ENCODE assay signal across 22 mouse cellular contexts in genomic region chr4:145559505-145560099, GRCm38 (mm10). TPM values are rescaled to one million over a fixed set of nuclear protein-coding genes. Genes with fewer than 3 reads are reported as not detected.
A peak's percentile ranks its signal among the peaks of the same experiment; 100 is the strongest.
DNase-seq lines count a peak whose midpoint lies in the region; ATAC-seq and TF ChIP-seq lines count a peak whose summit lies in the region.
"Had no signal": no experiment of that assay in that cellular context is flagged by ENCODE, and none has a peak within 500 bp of the region (broad histone marks: within the 10 kb centered on the region; RNA-seq: fewer than 3 reads in every experiment).

No protein-coding gene starts in this region.

- 39% methylated on average over 3 of the region's 3 CpGs for WGBS in forebrain, embryonic 12.5 days
- 40% methylated on average over 3 of the region's 3 CpGs for WGBS in forebrain, postnatal 0 days
- 33% methylated on average over 3 of the region's 3 CpGs for WGBS in lung, embryonic 15.5 days

- no peak overlapping the region for H3K4me2 ChIP-seq in forebrain, embryonic 12.5 days
- H3K4me2 ChIP-seq in forebrain, postnatal 0 days (ENCODE audit: low read depth): no peak overlapping the region
- H3K4me2 ChIP-seq in lung, embryonic 15.5 days: no peak overlapping the region
- H3K4me2 ChIP-seq: embryonic facial prominence, embryonic 15.5 days; forebrain, embryonic 15.5 days; heart, embryonic 12.5 days; hindbrain, embryonic 15.5 days had no signal

- H3K36me3 ChIP-seq in forebrain, embryonic 12.5 days (replicated peaks): no peaks in the 10 kb centered on the region
- no peaks in the 10 kb centered on the region for H3K36me3 ChIP-seq in forebrain, postnatal 0 days (ENCODE audit: insufficient read depth)
- H3K36me3 ChIP-seq in lung, embryonic 15.5 days: no peaks in the 10 kb centered on the region
- H3K36me3 ChIP-seq: embryonic facial prominence, embryonic 15.5 days; forebrain, embryonic 15.5 days; heart, embryonic 12.5 days; hindbrain, embryonic 15.5 days had no signal

- peaks cover 55% of the 10 kb centered on the region for H3K9me3 ChIP-seq in forebrain, embryonic 12.5 days
- peaks cover 47% of the 10 kb centered on the region for H3K9me3 ChIP-seq in forebrain, postnatal 0 days (ENCODE audit: low read length)
- H3K9me3 ChIP-seq in lung, embryonic 15.5 days: peaks cover 11% of the 10 kb centered on the region

- DNase-seq in forebrain, postnatal 0 days: no peak
- no peak for DNase-seq in lung, postnatal 4 days
- DNase-seq in embryo, embryonic 10.5 days (ENCODE audit: low spot score): no peak
- DNase-seq: adrenal gland, postnatal 14 days; cerebellum, adult 11-12 months; cerebellum, adult 9-10 months; cerebellum, postnatal 25 days; gastrocnemius, postnatal 14 days; heart, postnatal 36 days had no signal

- H3K4me1 ChIP-seq in forebrain, embryonic 12.5 days: no peaks in the 10 kb centered on the region
- H3K4me1 ChIP-seq in forebrain, postnatal 0 days (ENCODE audit: insufficient read depth): no peaks in the 10 kb centered on the region
- H3K4me1 ChIP-seq in lung, embryonic 15.5 days: no peaks in the 10 kb centered on the region
- H3K4me1 ChIP-seq: embryonic facial prominence, embryonic 15.5 days; forebrain, embryonic 15.5 days; heart, embryonic 12.5 days; hindbrain, embryonic 15.5 days had no signal

- H3K9ac ChIP-seq in forebrain, embryonic 12.5 days: no peak overlapping the region
- no peak overlapping the region for H3K9ac ChIP-seq in forebrain, postnatal 0 days
- H3K9ac ChIP-seq in lung, embryonic 15.5 days: no peak overlapping the region
- H3K9ac ChIP-seq: embryonic facial prominence, embryonic 15.5 days; forebrain, embryonic 15.5 days; heart, embryonic 12.5 days; hindbrain, embryonic 15.5 days had no signal

- no peak for TF ChIP-seq CTCF in forebrain, postnatal 0 days (IDR thresholded peaks at IDR 0.05; ENCODE audit: low read depth)

- no peak overlapping the region for H3K4me3 ChIP-seq in forebrain, embryonic 12.5 days (replicated peaks)
- no peak overlapping the region for H3K4me3 ChIP-seq in forebrain, postnatal 0 days (ENCODE audit: low read depth, low read length)
- H3K4me3 ChIP-seq in lung, embryonic 15.5 days: no peak overlapping the region
- H3K4me3 ChIP-seq: embryonic facial prominence, embryonic 15.5 days; forebrain, embryonic 15.5 days; heart, embryonic 12.5 days; hindbrain, embryonic 15.5 days had no signal

- ATAC-seq in forebrain, embryonic 12.5 days (ENCODE audit: low FRiP score): peak; percentile 17; the same call in 1 of the 2 replicates
- ATAC-seq in forebrain, postnatal 0 days: no peak
- ATAC-seq in lung, embryonic 15.5 days (ENCODE audit: borderline replicate concordance, extremely low read depth, low FRiP score, low TSS enrichment): peak; percentile 27; the same call in 1 of the 2 replicates
- ATAC-seq in megakaryocyte-erythroid progenitor cell, adult 5-6 weeks (replicated peaks; ENCODE audit: low FRiP score, low TSS enrichment, poor library complexity, severe bottlenecking): peak; percentile 30; the same call in 1 of the 2 replicates
- ATAC-seq: activated CD4-positive, CD25-positive, alpha-beta regulatory T cell, adult 4 months; forebrain, embryonic 15.5 days; Patski had no signal

- no peak overlapping the region for H3K27ac ChIP-seq in forebrain, embryonic 12.5 days
- H3K27ac ChIP-seq in forebrain, postnatal 0 days (ENCODE audit: low read depth, low read length): no peak overlapping the region
- no peak overlapping the region for H3K27ac ChIP-seq in lung, embryonic 15.5 days
- H3K27ac ChIP-seq: embryonic facial prominence, embryonic 15.5 days; forebrain, embryonic 15.5 days; hindbrain, embryonic 15.5 days had no signal

- no peaks in the 10 kb centered on the region for H3K27me3 ChIP-seq in forebrain, embryonic 12.5 days
- H3K27me3 ChIP-seq in forebrain, postnatal 0 days (ENCODE audit: insufficient read depth, low read length): no peaks in the 10 kb centered on the region
- H3K27me3 ChIP-seq in lung, embryonic 15.5 days: no peaks in the 10 kb centered on the region
- H3K27me3 ChIP-seq: CH12.LX; embryonic facial prominence, embryonic 15.5 days; forebrain, embryonic 15.5 days; heart, embryonic 12.5 days; hindbrain, embryonic 15.5 days; Patski had no signal

RNA-seq across cellular contexts. Expression of gene Gm13212, which starts 25.4 kb away (rescaled TPM):
- polyA plus RNA-seq in forebrain, embryonic 12.5 days (2016; fragmentation: Nextera tagmentation; extraction: Ambion mirVana): 0.17 and 0.38 TPM in 2 replicates
- total RNA-seq in forebrain, postnatal 0 days (2014; rRNA removed): 0.14 and 0.31 TPM in 2 replicates
- polyA plus RNA-seq in forebrain, postnatal 0 days (2015; fragmentation: Nextera tagmentation; extraction: Ambion mirVana): 0.11 and 0.16 TPM in 2 replicates
- polyA plus RNA-seq in lung, embryonic 15.5 days (2015; fragmentation: Nextera tagmentation; extraction: Ambion mirVana): 0.84 and 0.95 TPM in 2 replicates
- total RNA-seq in megakaryocyte-erythroid progenitor cell, adult 5-6 weeks (2014; fragmentation: Nextera tagmentation): 13.6 and 24.6 TPM in 2 replicates
- total RNA-seq in megakaryocyte-erythroid progenitor cell, adult 5-6 weeks (2017): 6.2 and 11.7 TPM in 2 replicates
- polyA plus RNA-seq: Patski had no signal

RNA-seq across cellular contexts. Expression of gene Zfp990, which starts 49.0 kb away (rescaled TPM):
- not detected in 2 replicates for polyA plus RNA-seq in forebrain, embryonic 12.5 days (2016; fragmentation: Nextera tagmentation; extraction: Ambion mirVana)
- not detected in 2 replicates for total RNA-seq in forebrain, postnatal 0 days (2014; rRNA removed)
- polyA plus RNA-seq in forebrain, postnatal 0 days (2015; fragmentation: Nextera tagmentation; extraction: Ambion mirVana): not detected in 2 replicates
- not detected in 2 replicates for polyA plus RNA-seq in lung, embryonic 15.5 days (2015; fragmentation: Nextera tagmentation; extraction: Ambion mirVana)
- not detected in 2 replicates for total RNA-seq in megakaryocyte-erythroid progenitor cell, adult 5-6 weeks (2014; fragmentation: Nextera tagmentation)
- 0.11 and 0.70 TPM in 2 replicates for total RNA-seq in megakaryocyte-erythroid progenitor cell, adult 5-6 weeks (2017)
- total RNA-seq: gastrocnemius, adult 18-20 months had no signal
- polyA plus RNA-seq: cortical plate, adult 2 months; embryonic facial prominence, embryonic 15.5 days; forebrain, embryonic 15.5 days; gonadal fat pad, adult 2 months; heart, embryonic 12.5 days had no signal
